Mouse (Mus musculus) c-Kit-positive CD71-positive TER-119-negative erythroid progenitor cells, embryonic 14.5 days (primary cell): ENCODE results near the gene Dnm2.
"Not testable (repeated sequence)": the region's sequence is repeated elsewhere in the genome, so short reads cannot be mapped to it uniquely, and the experiment has no call there.

ENCODE experiments used
- DNase-seq: peaks from one replicate; pipeline ENCODE4 v3.0.0-alpha.2; 2013; ENCODE audit warnings: low read depth

The Dnm2 gene

DNA sequence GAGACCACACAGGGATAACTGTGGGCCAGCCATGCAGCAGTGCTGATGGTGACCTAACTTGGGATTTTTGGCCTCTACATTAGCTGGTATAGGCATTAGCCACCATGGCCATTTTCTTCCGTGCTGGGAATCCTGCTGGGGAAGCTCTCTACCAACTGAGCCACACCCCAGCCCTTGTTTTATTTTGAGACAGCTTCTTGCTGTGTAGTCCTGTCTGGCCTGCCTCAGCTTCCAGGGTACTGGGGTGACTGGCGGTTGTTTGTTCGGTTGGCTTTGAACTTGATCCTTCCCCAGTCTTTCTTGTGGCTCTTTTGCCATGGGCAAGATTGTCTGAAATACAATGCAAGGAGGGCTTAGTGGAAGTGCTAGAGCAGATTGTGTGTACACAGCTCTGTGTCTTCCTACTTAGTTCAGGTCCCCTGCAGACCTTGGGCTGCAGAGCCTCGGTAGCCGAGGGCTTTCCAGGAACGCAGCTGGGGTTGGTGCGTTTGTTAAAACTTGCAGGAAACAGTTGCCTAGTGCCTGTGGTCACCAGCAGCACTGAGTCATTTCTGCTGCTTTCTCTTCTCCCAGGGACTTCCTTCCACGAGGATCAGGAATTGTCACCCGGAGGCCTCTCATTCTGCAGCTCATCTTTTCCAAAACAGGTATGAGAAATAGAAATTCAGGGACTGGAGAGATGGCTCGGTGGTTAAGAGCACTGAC is 32.4 kb downstream of the Dnm2 start:
- DNase-seq = no peak

DNA sequence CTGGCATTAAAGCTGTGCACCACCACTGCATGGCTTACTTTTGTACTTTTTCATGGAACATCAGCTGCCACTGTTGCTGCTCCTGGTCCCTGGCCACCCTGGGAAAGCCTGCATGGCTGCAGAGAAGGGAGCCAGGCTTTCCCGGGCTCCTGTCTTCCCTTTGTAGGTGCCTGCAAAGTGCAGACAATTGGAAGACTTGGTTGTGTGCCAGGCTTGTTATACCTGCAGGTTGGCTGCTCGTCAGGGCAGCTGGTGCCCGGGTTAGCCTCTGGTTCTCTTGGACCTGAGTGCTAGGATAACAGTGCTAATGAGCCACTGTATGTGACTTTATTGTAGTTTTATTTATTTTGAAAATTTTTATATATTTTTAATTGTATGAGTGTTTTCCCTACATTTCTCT is 34.1 kb downstream of the Dnm2 start:
- DNase-seq = no peak

DNA sequence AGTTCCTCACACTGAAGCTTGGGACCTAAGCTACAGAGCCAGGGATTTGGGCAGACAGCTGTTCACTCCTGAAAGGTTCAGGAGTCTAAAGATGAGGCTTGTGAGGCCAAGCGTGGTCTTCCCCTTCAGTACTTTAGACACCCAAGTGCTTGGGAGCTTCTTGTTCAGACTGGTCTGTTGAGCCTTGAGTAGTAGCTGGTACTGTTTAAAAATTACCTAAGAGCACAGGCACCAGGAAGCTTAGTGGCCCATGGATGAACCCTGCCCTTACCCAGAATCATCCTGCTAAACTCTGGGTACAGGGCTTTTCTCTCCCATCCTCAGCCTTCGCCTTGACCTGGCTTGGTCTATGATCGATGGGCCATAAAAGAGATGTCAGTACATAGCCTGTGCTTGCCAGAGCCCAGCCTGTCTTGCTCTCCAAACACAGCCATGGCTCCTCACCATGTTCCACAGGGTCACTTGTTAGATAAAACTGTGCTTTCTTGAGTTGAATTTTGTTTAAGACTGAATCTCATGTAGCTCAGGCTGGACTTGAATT is 35.8 kb downstream of the Dnm2 start:
- DNase-seq = no peak

DNA sequence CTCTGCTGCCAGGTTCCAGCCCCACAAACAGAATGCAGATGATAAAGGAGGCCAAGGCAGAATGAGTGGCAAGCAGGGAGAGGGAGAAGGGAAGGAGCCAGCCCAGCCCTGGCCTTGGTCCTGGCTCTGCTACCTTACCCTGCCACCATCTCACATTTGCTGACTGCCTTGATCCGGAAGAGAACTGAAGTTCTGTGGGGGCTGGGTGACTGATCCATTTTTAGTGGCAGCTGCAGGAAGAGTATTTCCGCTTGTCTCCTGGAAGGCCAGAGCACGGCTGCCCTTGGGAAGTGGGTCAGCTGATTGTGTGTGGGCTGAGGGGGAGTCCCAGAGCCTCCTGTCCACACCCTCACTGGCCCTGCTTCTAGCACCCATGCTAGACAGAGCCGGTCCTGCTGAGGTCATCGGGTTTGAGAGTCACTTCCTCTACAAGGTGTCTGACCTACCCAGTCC is 38.5 kb downstream of the Dnm2 start:
- no peak for DNase-seq

DNA sequence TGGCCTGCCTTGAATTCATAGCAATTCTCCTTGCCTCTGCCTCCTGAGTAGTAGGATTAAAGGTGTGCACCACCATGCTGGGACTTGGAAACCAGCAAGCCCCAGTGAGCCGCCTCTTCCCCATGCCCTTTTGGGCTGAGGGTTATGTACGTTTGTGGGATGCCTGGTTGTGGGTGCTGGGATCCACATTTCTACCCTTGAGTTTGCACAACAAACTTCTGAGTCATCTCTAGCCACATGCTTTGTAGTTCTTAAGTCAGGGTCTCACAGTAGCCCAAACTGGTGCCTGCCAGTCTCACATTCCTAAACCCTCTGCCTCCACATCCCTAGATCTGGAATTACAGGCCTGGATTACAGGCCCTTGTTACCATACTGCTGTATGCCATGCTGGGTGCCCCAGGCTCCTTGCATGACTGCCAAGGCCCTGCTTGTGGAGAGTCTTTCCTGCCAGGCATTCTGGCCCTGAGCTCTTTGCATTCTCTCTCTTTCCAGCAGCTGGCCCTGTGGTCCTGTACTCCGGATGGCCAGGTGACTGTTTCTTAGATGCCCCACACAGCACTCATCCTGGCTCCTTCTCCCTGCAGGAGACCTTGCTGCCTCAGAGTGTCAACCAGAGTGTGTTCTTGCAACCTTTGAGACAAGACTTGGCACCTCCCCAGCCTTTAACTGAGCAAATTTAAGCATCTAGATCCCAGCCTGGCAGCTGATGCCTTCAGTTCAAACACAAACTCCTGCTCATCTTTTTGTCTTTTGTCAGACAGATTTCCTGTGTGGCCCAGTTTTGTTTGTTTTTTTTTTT is 39.3 kb downstream of the Dnm2 start:
- no peak for DNase-seq

DNA sequence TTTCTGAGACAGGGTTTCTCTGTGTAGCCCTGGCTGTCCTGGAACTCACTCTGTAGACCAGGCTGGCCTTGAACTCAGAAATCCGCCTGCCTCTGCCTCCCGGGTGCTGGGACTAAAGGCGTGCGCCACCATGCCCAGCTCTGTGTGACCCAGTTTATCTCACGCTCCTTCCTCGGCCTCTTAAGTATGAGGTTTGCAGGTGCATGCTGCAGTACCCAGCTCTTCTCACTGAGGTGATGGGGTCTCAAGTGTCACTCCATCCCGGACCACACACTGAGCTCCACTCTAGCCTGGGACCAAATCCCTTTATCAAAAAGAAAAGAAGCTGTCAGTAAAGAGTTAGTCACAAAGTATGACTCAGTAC is 39.8 kb downstream of the Dnm2 start:
- DNase-seq = not testable (repeated sequence)

DNA sequence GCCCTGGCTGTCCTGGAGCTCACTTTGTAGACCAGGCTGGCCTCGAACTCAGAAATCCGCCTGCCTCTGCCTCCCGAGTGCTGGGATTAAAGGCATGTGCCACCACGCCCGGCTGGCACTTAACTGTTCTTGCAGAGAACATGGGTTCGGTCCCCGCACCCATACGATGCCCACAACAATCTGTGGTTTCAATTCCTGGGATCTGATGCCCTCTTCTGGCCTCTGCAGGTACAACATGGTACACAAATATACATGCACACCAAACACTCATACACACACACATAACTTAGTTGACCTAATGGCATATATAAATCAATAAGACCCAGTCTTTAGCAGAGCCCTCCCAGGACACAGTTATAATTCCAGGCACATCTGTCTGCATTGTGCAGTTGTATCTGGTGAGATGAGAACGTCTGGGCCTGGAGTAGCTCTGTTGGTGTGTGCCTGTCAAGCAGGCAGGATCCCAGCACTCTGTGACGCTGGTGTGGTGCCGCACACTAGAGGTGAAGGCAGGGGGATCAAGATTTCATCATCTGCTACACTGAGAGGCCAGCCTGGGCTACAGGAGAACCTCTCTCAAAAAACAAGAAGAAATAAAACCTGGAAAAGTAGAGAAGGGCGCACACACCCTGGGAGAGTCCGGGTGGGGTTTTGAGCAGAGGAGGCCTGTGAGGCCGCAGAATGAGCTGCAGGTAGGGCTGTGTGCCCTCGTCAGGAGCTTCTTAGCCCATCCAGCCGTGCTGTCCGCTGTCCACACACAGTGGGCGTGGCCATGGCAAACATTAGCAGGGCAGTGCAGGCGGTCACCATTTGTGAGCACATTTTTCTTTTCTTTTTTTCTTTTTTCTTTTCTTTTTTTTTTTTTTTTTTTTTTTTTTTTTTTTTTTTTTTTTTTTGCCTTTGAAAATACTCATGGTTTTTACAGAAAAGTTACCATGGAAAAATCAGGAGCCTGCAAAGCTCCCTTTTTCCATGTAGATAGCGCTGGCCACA is 44.6 kb downstream of the Dnm2 start:
- peak; percentile 42 for DNase-seq

DNA sequence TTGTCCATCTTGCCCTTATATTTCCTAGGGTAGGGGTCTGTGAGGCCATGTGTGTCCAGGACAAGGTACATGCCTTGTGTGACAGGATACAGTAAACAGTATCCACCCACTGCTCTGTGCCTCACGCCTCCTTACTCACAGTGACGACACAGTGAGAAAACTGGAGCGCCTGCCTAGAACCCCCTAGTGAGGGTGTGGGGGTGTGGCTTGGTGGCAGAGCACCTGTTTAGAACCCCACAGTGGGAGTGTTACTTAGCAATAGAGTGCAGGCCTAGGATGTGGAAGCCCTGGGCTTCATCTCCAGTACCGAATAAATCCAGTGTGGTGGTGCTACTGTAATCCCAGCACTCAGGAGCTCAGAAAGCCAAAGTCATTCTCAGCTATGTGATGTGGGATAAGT is 48.2 kb downstream of the Dnm2 start:
- no peak for DNase-seq

DNA sequence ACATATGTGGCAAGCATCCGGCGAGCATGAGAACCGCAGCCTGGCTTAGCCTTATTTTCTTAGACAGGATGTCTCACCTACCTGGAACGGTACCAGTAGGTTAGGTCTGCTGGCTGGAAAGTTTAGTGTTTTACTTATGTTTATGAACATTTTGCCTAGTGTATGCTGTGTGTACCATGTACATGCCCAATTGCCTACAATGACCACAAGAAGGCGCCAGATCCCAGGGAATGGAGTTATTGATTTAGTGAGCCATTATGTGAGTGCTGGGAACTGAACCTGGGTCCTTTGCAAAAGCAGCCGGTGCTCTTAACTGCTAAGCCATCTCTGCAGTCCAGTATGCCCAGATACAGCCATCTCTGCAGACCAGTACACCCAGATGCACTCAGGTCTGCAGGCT is 53.0 kb downstream of the Dnm2 start:
- DNase-seq = no peak

DNA sequence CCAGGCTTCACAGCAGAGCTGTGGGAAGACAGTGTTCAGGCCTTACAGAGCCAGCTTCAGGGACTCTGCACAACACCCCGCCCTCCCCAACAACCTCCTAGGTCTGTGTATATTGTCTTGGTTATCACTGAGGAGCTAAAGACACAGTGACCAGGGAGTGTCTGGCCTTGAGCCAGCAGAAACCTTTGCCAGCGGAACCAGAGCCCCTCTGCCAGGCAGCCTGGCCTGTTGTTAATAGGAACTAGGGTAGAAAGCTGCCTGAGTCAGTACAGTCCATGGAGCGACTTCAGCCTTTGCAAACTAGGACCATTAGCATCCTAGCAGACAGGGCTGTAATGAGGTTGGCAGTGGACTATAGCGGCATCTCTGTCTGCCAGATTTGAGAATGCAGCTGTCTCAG is 59.4 kb downstream of the Dnm2 start:
- no peak for DNase-seq

DNA sequence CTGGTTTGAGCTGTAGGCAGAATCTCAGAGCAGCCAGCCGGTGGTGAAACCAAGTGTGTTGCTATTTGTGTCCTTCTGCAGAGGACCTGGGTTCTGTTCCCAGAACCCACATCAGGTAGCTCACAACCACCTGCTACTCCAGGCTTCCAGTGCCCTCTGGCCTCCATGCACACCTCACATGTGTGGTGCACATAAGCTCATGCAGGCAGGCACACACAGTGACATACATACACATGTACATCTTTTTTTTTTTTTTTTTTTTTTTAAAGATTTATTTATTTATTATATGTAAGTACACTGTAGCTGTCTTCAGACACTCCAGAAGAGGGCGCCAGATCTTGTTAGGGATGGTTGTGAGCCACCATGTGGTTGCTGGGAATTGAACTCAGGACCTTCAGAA is 63.5 kb downstream of the Dnm2 start:
- not testable (repeated sequence) for DNase-seq

DNA sequence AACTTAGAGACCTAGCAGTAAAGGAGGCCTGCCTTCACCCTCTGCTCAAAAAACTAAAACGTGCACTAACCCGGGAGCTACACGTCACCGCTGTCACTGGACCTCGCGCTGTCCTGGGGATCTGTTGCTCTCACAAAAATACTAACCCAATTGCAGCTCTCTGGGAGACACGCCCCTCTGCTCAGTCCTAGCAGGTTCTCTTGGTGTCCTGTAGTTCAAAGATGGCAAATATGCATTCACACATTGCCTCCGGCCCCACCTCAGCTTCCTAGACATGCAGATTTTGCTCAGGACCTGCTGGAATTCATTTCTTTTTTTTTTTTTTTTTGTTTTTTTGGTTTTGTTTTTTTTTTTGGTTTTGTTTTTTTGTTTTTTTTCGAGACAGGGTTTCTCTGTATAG is 66.0 kb downstream of the Dnm2 start:
- DNase-seq = no peak

DNA sequence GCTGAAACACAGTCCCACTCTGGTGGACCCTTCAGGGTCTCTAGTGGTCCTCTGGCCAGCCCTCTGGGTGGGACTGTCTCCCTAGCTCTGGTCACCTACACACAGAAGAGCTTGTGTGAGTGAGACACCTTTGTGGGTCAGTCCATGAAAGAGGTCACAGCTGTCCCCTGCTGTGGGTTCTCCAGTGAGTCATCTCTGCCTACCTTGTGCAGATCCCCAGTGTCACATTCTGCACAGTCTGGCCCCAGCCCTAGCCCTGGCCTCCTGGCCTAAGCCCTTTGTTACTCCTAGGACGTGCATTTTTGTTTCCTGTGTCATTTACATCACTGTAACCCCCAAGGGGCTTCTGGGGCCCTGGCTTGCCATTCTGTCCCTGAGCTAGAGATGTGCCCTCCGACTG is 69.2 kb downstream of the Dnm2 start:
- no peak for DNase-seq

DNA sequence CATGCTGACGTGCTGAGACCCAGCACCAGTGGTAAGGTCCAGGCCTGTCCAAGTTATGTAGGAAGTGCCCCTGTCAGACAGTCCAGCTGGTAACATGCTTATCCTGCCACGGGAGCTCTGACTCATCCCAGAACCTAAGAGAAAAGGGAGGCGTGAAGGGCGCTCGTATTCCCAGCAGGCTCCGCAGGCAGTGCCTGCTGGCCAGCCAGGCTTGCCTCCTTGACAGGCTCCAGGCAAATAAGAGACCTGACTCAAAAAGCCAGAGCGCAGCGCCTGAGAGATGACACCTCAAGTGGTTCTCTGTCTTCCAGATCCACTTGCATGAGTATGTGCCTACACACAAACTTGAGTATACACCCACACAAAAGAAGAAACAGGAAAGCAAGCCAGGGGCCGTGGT is 70.0 kb downstream of the Dnm2 start:
- DNase-seq = no peak

DNA sequence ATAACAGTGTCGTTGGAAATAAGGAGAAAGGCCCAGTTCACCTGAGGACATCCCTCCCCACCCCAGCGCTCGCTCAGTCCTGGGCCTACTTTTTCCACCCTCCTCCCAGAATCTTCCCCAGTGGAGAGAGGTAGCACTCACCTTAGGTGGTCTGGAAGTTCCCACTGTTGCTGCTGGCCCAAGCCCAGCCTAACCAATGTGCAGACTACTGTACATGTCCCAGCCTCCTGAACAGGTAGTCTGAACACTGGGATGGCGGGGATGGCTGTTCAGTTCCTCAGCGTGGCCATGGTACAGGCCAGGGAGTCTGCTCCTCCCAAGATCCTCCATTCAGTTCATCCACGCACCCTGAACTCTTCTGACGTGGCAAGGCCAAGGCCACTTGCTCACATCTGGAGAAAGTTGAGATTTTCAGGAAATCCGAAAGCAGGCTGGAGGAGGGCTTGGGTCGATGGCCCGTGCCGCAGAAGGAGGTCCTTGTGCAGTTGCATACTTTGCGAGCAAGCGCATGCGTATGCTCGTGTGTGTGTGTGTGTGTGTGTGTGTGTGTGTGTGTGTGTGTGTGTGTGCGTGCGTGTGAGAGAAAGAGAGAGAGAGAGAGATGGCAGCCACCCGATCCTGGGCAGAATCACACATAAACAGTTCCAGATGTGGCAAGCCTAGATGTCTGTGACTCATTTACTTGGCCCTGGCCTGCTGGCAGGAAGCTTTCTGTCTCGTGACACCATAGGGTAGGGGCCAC is 71.8 kb downstream of the Dnm2 start:
- DNase-seq = no peak

DNA sequence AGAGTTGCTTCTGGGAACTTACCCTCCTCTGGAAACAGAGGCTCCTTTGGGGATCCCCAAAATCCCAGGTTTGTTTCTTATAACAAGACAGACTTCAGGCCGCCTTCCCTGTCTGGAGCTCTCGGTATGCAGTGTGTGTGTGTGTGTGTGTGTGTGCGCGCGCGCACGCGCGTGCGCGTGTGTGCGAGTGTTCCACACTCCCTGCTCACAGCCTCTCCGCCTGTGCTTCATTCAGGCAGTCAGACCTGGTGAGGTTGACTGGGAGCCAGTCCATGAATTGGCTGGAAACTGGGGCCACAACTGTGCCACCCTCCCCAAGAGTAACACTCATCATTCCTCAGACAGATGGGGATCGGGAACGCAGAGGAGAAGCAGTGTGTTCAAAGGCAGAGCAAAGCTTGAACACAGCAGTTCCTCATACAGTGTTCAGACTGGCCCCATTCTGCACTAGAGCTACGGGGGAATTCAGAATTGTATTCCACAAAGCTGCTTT is 72.4 kb downstream of the Dnm2 start:
- no peak for DNase-seq

DNA sequence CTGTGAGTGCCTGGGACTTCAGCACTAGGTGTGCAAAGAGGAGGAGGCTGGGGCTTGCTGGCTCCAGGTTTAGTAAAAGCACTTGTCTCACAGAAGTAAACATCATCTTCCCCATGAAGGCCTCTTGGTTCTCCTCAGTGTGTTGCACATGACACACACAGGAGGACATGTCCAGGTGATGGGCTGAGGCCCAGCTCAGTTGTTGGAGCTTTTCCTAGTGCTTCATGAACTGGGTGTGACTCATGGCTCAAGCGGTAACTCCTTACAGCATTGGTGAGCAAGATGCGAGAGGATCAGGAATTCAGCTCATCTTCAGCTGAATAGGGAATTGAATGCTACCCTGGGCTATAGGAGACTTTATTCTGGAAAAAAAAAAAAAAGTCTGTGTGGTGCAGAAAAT is 73.0 kb downstream of the Dnm2 start:
- no peak for DNase-seq

DNA sequence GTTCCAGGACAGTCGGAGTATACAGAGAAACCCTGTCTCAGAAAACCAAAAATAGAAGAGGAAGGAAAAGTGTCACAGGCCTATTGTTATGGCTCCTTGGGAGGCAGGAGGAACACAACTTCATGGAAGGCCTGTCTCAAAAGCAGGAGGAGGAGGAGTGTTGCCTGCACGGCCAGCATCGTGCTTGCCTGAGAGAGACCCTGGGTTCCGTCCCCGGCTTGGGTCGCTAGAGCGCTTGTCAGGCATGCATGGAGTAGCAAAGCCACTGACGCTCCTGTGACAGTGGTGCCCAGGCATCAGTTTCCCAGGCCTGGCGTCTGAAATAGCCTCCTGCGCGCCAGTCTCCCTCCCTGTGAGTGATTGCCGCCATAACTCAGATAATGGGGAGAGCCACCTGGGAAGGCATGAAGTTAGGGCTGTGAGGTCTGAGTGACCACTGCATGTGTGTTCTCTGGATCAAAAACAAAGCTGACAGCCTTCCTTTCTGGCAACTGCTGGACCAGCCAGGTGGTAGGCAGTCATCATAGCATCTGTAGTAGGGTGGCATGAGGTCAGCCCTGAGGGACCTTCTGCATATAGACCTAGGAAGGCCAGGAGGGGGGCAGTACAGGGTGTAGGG is 73.7 kb downstream of the Dnm2 start:
- no peak for DNase-seq

DNA sequence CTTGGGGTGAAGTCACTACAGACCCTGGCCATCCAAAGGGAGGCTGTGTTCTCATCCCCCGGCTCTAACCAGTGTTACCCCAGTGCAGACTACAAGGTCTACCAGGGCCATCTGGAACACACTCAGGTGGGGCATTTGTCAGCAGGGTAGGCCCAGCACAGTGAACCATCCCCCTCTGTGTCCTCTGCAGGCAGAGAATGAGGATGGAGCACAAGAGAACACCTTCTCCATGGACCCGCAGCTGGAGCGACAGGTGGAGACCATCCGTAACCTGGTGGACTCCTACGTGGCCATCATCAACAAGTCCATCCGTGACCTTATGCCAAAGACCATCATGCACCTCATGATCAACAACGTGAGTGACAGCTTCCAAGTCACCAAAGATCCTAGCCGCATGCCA is 78.6 kb downstream of the Dnm2 start:
- DNase-seq = no peak

DNA sequence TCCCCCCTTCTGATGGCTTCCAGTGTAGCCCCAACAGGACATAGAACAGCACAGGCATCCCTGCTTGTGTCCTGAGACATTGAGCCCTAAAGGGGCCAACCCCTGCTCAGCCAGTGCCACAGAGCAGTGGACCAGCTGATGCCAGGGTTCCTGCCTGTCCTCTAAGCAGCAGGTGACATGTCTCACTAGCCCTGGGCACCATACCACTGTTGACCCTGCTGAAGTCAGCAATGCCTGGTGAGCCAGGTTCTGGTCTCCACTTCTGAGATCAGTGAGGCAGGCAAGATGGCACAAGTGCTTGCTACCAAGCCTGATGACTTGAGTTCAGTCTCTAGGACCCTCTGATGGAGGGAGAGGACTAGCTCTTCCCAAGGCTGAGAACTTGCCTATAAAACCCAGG is 81.1 kb downstream of the Dnm2 start:
- no peak for DNase-seq
